Mouse (Mus musculus) liver, embryonic 11.5 days (tissue): ENCODE results near the gene Rspry1. TPM values are rescaled to one million over a fixed set of nuclear protein-coding genes. Genes with fewer than 3 reads are reported as not detected.

Experiments used
- ATAC-seq: fragments of 200-750 bp; cut with Nextera tagmentation; replicated peaks from 2 replicates; pipeline ENCODE4 v1.8.0; 2017; ENCODE audit warnings: moderate number of reproducible peaks, mild to moderate bottlenecking, moderate TSS enrichment, moderate library complexity; ENCODE audit not compliant: low FRiP score
- DNase-seq: peaks from one replicate; pipeline ENCODE4 v3.0.0-alpha.2; 2017; ENCODE audit warnings: low spot score
- H3K27ac ChIP-seq: fragments of 300-500 bp; sonication (generic); 2 replicates; pipeline ENCODE4 v1.5.1; 2014; ENCODE audit warnings: mild to moderate bottlenecking, low read depth, low read length, control low read depth
- H3K27me3 ChIP-seq: fragments of 300-500 bp; sonication (generic); replicated peaks from 2 replicates; pipeline ENCODE4 v1.6.1; 2014; ENCODE audit warnings: low read length, mixed read lengths; ENCODE audit not compliant: control insufficient read depth, insufficient read depth
- H3K36me3 ChIP-seq: fragments of 300-500 bp; sonication (generic); 2 replicates; pipeline ENCODE4 v1.6.1; 2014; ENCODE audit warnings: mild to moderate bottlenecking, low read length, moderate library complexity, mixed read lengths; ENCODE audit not compliant: control insufficient read depth, insufficient read depth
- H3K4me1 ChIP-seq: fragments of 300-500 bp; sonication (generic); replicated peaks from 2 replicates; pipeline ENCODE4 v1.6.1; 2014; ENCODE audit warnings: low read length, mixed read lengths; ENCODE audit not compliant: control insufficient read depth, insufficient read depth
- H3K4me2 ChIP-seq: fragments of 300-500 bp; sonication (generic); 2 replicates; pipeline ENCODE4 v1.6.1; 2014; ENCODE audit warnings: mild to moderate bottlenecking, control low read depth, moderate library complexity
- H3K4me3 ChIP-seq: fragments of 300-500 bp; sonication (generic); 2 replicates; pipeline ENCODE4 v1.5.1; 2014; ENCODE audit warnings: low read depth, low read length, control low read depth
- H3K9ac ChIP-seq: fragments of 300-500 bp; sonication (generic); 2 replicates; pipeline ENCODE4 v1.6.1; 2014; ENCODE audit warnings: low read depth, low read length, control low read depth
- H3K9me3 ChIP-seq: fragments of 300-500 bp; sonication (generic); 2 replicates; pipeline ENCODE4 v1.6.1; 2016; ENCODE audit warnings: low read length, inconsistent platforms, mixed read lengths; ENCODE audit not compliant: control insufficient read depth
- WGBS: fragments of 180-500 bp; shearing (Covaris S2); extraction: QIAGEN DNeasy Blood & Tissue Kit; methylation state at CpG from one replicate; pipeline ENCODE4 v1.1.7; 2014; 5-methylcytosine and 5-hydroxymethylcytosine counted together
- polyA plus RNA-seq: library from polyadenylated mRNA; unstranded; fragments of >200 nt; fragmentation: Nextera tagmentation; extraction: Ambion mirVana; gene quantifications from 2 replicates; pipeline ENCODE4 v1.2.1, GENCODE M21; 2014

Rspry1 gene
- polyA plus RNA-seq, 1 experiment from 2014 or later, result 38.0 TPM

DNA sequence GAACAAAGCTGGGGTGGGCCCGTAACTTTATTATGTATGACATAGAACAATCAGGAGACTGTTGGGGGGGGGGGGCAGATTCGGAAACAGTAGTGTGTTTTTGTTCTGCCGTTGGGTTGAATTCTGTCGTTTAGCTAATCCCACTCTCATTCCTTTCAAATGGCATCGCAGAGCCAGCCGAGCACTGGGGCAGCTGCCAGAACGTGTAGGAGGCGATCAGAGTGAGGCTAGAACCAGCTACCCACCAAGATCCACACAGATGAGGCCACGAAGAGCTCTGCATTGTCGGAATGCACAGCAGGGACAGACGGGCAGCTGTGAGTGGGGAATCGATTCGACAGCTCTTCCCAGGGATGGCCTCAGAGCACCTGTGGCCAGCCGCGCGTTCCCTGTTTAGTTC is 97.6 kb downstream of the Rspry1 start:
- Histone ChIP-seq H3K4me3 (no peak overlapping the region), H3K4me2 (no peak overlapping the region), H3K4me1 (peaks cover 8% of the 10 kb centered on the region; the same call in 1 of the 2 replicates), H3K36me3 (no peaks in the 10 kb centered on the region), H3K27ac (no peak overlapping the region), H3K9me3 (no peaks in the 10 kb centered on the region), H3K9ac (no peak overlapping the region), H3K27me3 (peaks cover 34% of the 10 kb centered on the region)
- no peak for ATAC-seq
- peak; percentile 24 for DNase-seq
- WGBS, result 74% methylated on average over 16 of the region's 16 CpGs

DNA sequence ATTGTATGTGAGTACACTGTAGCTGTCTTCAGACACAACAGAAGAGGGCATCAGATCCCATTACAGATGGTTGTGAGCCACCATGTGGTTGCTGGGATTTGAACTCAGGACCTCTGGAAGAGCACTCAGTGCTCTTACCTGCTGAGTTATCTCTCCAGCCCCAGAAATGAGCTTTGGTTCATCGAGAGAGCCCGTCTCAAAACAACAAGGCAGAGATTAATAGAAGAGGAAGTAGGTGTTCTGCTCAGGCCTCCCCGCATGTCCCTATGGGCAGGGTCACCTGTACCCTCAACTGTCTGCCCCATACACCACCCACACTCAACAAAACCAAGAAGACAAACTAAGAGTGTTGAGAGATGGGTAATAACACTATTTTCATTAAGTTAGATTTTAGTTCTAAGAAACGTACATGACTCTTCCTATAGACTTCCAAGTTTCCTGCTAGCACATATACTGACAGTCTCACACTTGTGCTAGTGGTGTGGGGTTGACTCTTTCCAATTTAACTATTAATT is 98.7 kb downstream of the Rspry1 start:
- 70% methylated on average over 4 of the region's 4 CpGs for WGBS
- Histone ChIP-seq H3K36me3 (no peaks in the 10 kb centered on the region), H3K4me2 (no peak overlapping the region), H3K9me3 (no peaks in the 10 kb centered on the region), H3K4me1 (peaks cover 8% of the 10 kb centered on the region; the same call in 1 of the 2 replicates), H3K27me3 (peaks cover 23% of the 10 kb centered on the region), H3K9ac (no peak overlapping the region), H3K4me3 (no peak overlapping the region), H3K27ac (no peak overlapping the region)
- ATAC-seq (no peak), DNase-seq (peak; percentile 19)

DNA sequence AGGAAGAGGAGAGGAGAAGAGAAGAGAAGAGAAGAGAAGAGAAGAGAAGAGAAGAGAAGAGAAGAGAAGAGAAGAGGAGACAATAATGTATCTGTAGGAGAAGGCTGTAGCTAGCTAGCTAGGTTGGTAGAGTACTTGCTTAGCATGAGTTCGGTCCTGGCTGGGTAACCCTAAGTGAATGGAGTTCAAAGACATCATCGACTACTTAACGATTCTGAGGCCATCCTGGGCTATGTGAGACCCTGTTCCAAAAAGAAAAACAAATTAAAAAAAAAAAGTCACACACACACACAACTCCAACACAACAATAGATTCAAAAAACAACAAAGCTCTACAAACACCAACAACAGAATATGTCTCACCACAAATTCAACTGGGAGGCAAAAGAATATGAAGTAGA is 100.4 kb downstream of the Rspry1 start:
- WGBS, result 61% methylated on average over 3 of the region's 3 CpGs
- no peak for ATAC-seq
- H3K4me3 ChIP-seq, result peak overlapping the region; percentile 66; the same call in 1 of the 2 replicates
- no peak for DNase-seq
- no peak overlapping the region for H3K27ac ChIP-seq
- H3K9me3 ChIP-seq, result no peaks in the 10 kb centered on the region
- peaks cover 6% of the 10 kb centered on the region for H3K27me3 ChIP-seq
- H3K36me3 ChIP-seq, result no peaks in the 10 kb centered on the region
- H3K4me1 ChIP-seq, result peaks cover 3% of the 10 kb centered on the region; the same call in 1 of the 2 replicates
- H3K4me2 ChIP-seq, result peak overlapping the region; percentile 76
- no peak overlapping the region for H3K9ac ChIP-seq

DNA sequence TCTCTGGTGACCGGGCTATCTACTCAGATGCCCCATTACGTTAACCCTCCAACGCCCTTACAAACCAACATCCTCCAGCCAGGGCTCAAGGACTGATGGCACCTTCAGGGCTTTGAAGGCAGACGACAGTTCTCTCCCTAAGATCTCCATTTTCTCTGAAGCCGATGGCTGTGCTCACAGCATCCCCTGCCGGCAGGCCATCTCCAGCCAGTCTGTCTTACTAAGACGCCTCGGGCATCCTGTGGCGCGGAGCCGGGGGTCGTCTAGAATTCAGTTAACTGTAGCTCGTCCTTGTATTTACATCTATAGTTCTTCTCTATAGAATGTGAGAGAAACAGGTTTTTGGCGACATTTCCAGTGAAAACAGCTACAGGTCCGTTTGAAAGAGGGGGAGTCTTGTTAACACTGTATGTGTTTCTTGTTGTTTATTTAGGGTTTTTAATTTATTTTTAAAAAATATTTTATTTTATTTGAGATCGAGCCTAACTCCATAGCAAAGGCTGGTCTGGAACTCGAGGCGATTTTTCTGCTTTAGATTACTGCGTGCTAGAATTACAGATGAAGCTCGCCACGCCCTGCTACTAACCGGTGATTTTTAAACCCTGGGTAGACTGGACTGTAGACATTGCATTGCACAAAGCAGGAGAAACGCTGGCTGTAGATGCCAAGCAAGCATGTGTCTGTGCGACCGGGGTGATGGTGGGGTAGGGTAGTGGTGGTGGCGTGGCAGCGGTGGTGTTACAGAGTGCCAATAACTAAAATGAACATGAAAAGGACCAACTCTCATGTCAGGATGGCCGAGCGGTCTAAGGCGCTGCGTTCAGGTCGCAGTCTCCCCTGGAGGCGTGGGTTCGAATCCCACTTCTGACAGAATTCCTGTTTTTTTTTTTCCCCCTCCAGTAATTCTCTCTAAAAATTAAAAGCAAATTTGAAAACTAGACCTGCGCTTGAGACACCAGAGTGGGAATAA is 101.4 kb downstream of the Rspry1 start:
- Histone ChIP-seq H3K4me2 (peak overlapping the region; percentile 76), H3K9me3 (no peaks in the 10 kb centered on the region), H3K9ac (peak overlapping the region; percentile 61), H3K27ac (no peak overlapping the region; the same call in 1 of the 2 replicates), H3K36me3 (no peaks in the 10 kb centered on the region), H3K27me3 (peaks cover under 1% of the 10 kb centered on the region), H3K4me1 (peaks cover 3% of the 10 kb centered on the region; the same call in 1 of the 2 replicates), H3K4me3 (peak overlapping the region; percentile 66)
- peak; percentile 91 for ATAC-seq
- WGBS, result under 1% methylated on average over 35 of the region's 35 CpGs
- DNase-seq, result peak; percentile 86

DNA sequence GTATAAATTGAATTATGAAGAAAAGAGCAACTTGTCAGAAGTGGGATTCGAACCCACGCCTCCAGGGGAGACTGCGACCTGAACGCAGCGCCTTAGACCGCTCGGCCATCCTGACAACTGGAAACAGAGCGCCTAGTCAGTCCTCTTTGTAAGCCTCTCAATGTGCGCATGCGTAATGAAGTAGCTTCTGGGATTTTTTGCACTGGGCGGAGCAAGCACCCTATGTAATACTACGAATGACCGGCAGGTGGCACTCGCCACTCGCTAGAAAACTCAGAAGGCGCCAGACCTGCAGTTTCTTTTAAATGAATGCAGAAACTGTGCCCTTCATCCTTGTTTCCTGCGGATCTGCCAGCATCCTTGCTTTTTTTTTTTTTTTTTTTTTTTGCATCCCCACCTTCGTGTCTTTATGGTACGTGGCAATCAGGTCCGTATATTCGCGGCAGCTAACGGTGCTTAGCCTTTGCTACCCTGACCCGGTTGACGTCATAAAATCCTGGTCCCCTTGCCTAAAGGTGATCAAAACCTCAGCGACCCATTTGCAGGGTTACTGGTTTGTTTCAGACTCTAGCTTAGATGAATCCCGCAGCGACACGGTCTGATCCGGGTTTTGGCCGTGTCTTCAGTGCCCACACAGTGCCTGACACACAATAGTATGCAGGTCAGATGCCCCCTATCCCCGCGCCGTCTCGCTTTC is 102.4 kb downstream of the Rspry1 start:
- H3K27me3 ChIP-seq, result no peaks in the 10 kb centered on the region
- peak; percentile 86 for ATAC-seq
- peak; percentile 99 for DNase-seq
- H3K4me3 ChIP-seq, result peak overlapping the region; percentile 66
- H3K9me3 ChIP-seq, result no peaks in the 10 kb centered on the region
- WGBS, result under 1% methylated on average over 35 of the region's 35 CpGs
- H3K36me3 ChIP-seq, result no peaks in the 10 kb centered on the region
- H3K27ac ChIP-seq, result no peak overlapping the region
- H3K9ac ChIP-seq, result peak overlapping the region; percentile 58
- peak overlapping the region; percentile 82 for H3K4me2 ChIP-seq
- peaks cover 3% of the 10 kb centered on the region; the same call in 1 of the 2 replicates for H3K4me1 ChIP-seq

DNA sequence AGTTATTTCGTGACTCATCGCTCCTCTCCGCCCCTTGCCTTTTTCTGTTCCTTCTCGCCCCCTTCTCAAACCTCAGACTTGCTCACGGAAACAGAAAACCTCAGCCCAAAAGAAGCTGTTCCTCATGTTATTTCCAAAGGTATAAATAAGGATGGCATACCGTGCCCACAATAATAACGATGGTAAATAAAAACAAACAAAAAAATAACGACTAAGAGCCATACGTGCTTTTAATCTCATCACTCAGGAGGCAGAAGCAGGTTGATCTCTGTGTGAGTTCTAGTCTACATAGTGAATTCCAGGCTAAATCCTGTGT is 102.9 kb downstream of the Rspry1 start:
- Histone ChIP-seq H3K27me3 (no peaks in the 10 kb centered on the region), H3K9me3 (no peaks in the 10 kb centered on the region), H3K4me1 (peaks cover 3% of the 10 kb centered on the region; the same call in 1 of the 2 replicates), H3K9ac (peak overlapping the region; percentile 58), H3K4me3 (peak overlapping the region; percentile 53), H3K4me2 (peak overlapping the region; percentile 82), H3K27ac (no peak overlapping the region), H3K36me3 (no peaks in the 10 kb centered on the region)
- ATAC-seq, result no peak
- WGBS, result 15% methylated on average over 9 of the region's 9 CpGs
- DNase-seq, result no peak

DNA sequence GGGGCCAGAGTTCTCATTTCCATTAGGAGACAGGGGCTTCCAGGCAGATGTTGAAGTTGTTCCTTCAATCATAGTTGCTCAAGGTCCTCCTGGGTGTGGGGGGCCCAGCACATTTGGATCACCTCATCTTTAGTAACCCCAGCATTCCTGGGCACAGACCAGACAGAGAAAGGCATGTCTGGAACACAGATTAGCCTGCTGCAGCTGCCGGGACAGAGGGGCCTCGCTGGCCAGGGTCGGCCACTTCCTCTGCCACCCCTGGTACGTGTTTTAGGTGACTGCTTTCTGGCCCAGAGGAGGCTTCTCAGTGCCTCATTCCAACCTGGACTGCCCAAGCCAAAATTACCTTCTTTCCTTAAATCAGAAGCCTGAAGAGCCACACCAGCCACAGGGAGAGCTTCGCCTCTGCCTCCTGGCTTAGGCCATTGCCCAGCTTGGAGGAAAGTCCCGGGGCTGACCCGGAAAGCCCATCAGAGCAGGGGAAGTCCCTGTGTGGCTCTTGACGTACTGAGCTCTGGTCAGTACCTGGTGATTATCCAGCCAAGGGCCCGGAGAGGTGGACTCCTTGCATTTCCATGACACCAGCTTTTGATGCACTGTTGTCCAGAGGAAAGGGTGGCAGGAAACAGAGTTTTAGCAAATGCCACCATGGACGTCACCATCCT is 104.0 kb downstream of the Rspry1 start:
- no peak for ATAC-seq
- H3K36me3 ChIP-seq, result no peaks in the 10 kb centered on the region

DNA sequence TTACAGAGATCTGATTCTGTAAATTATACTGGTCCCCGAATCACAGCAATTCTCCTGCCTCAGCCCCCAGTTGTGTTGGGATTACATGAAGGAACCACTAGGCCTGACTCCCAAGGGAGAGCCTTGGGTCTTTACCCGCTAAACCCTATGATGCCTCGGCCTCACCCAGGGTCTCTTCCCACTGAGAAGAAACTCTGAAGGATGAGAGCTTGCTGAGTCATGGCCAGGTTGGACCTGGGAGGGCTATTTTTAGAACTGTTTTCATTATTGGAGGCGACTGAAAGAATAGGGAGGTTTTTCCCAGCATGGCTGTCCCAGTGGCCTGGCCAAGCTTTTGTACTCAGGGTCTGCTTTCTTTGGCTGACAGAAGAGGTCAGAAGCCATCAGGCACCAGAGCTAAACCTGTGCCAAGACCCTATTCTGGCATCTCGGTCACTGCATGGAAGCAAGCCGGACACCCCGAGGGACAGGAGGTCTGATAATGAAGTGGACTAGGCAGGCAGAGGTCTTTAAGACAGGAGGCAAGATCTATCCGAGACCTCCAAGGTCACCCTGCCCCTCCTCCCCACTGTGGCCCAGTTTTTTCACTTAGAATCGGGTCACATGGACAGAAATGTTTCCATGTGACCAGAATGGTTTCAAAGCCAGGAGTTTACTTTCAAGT is 105.1 kb downstream of the Rspry1 start:
- no peak overlapping the region for H3K4me3 ChIP-seq
- peaks cover 3% of the 10 kb centered on the region; the same call in 1 of the 2 replicates for H3K4me1 ChIP-seq
- no peaks in the 10 kb centered on the region for H3K36me3 ChIP-seq
- H3K27me3 ChIP-seq, result no peaks in the 10 kb centered on the region
- H3K9me3 ChIP-seq, result no peaks in the 10 kb centered on the region
- no peak overlapping the region for H3K27ac ChIP-seq
- no peak for DNase-seq
- H3K4me2 ChIP-seq, result no peak overlapping the region
- H3K9ac ChIP-seq, result no peak overlapping the region
- ATAC-seq, result no peak
- 69% methylated on average over 9 of the region's 9 CpGs for WGBS

More for the DNA sequence above, 104.0 kb downstream of the Rspry1 start:
- Histone ChIP-seq H3K4me1 (peaks cover 3% of the 10 kb centered on the region; the same call in 1 of the 2 replicates), H3K27ac (no peak overlapping the region), H3K27me3 (no peaks in the 10 kb centered on the region), H3K9ac (no peak overlapping the region), H3K4me2 (no peak overlapping the region), H3K9me3 (no peaks in the 10 kb centered on the region), H3K4me3 (no peak overlapping the region)
- 76% methylated on average over 10 of the region's 10 CpGs for WGBS
- DNase-seq, result no peak
